Mouse (Mus musculus) lung, postnatal 0 days (tissue): ENCODE measurements at regions not wholly inside any gene's neighbourhood (a gene's known extent, or its start where the extent isn't known, plus 50 kb on each side); places are given as distances from the start of the nearest gene placed in this dataset.

Experiments
- ATAC-seq: fragments of 200-750 bp; cut with Nextera tagmentation; 2 replicates; pipeline ENCODE4 v1.8.0; 2017; ENCODE audit warnings: moderate library complexity
- DNase-seq: peaks from one replicate; pipeline ENCODE4 v3.0.0-alpha.2; 2016; ENCODE audit warnings: low spot score
- H3K27ac ChIP-seq: fragments of 300-500 bp; sonication (generic); 2 replicates; pipeline ENCODE4 v1.5.1; 2014; ENCODE audit warnings: antibody characterized with exemption, mild to moderate bottlenecking, low read length, mixed read lengths
- H3K27me3 ChIP-seq: fragments of 300-500 bp; sonication (generic); replicated peaks from 2 replicates; pipeline ENCODE4 v1.6.1; 2014; ENCODE audit warnings: low read length, mixed read lengths; ENCODE audit not compliant: insufficient read depth
- H3K36me3 ChIP-seq: fragments of 300-500 bp; sonication (generic); 2 replicates; pipeline ENCODE4 v1.6.1; 2014; ENCODE audit warnings: low read length, mixed read lengths; ENCODE audit not compliant: insufficient read depth
- H3K4me1 ChIP-seq: fragments of 300-500 bp; sonication (generic); 2 replicates; pipeline ENCODE4 v1.6.1; 2014; ENCODE audit warnings: antibody characterized with exemption, low read depth, low read length, mixed read lengths; ENCODE audit not compliant: insufficient read depth
- H3K4me2 ChIP-seq: fragments of 300-500 bp; sonication (generic); replicated peaks from 2 replicates; pipeline ENCODE4 v1.6.1; 2014; ENCODE audit warnings: low read depth, mild to moderate bottlenecking, low read length, moderate library complexity, mixed read lengths
- H3K4me3 ChIP-seq: fragments of 300-500 bp; sonication (generic); 2 replicates; pipeline ENCODE4 v1.5.1; 2014; ENCODE audit warnings: low read depth, low read length
- H3K9ac ChIP-seq: fragments of 300-500 bp; sonication (generic); replicated peaks from 2 replicates; pipeline ENCODE4 v1.6.1; 2014; ENCODE audit warnings: low read depth, mild to moderate bottlenecking
- H3K9me3 ChIP-seq: fragments of 300-500 bp; sonication (generic); 2 replicates; pipeline ENCODE4 v1.6.1; 2016; ENCODE audit warnings: low read length, mixed read lengths
- CTCF ChIP-seq: IDR thresholded peaks from 2 replicates; pipeline ENCODE4 v1.5.1; 2016; ENCODE audit warnings: antibody characterized with exemption, mild to moderate bottlenecking
- EP300 ChIP-seq: IDR thresholded peaks from 2 replicates; pipeline ENCODE4 v1.6.1; 2016; ENCODE audit warnings: antibody characterized with exemption, mild to moderate bottlenecking, control low read depth
- WGBS: fragments of 180-500 bp; shearing (Covaris S2); extraction: QIAGEN DNeasy Blood & Tissue Kit; methylation state at CpG from one replicate; pipeline ENCODE4 v1.1.7; 2014; 5-methylcytosine and 5-hydroxymethylcytosine counted together

GRCm38 (mm10) chr7:88940196-88940595 lies 463.8 kb downstream of the Tmem135 start:
- TF ChIP-seq CTCF (no peak), EP300 (no peak)
- no peaks in the 10 kb centered on the region for H3K27me3 ChIP-seq
- no peak overlapping the region for H3K4me3 ChIP-seq
- 83% methylated on average over 2 of the region's 2 CpGs for WGBS
- ATAC-seq (no peak), DNase-seq (no peak)
- H3K9me3 ChIP-seq = no peaks in the 10 kb centered on the region
- H3K36me3 ChIP-seq = no peaks in the 10 kb centered on the region
- no peak overlapping the region for H3K9ac ChIP-seq
- no peak overlapping the region for H3K4me2 ChIP-seq
- no peak overlapping the region for H3K27ac ChIP-seq
- H3K4me1 ChIP-seq = no peaks in the 10 kb centered on the region

DNA sequence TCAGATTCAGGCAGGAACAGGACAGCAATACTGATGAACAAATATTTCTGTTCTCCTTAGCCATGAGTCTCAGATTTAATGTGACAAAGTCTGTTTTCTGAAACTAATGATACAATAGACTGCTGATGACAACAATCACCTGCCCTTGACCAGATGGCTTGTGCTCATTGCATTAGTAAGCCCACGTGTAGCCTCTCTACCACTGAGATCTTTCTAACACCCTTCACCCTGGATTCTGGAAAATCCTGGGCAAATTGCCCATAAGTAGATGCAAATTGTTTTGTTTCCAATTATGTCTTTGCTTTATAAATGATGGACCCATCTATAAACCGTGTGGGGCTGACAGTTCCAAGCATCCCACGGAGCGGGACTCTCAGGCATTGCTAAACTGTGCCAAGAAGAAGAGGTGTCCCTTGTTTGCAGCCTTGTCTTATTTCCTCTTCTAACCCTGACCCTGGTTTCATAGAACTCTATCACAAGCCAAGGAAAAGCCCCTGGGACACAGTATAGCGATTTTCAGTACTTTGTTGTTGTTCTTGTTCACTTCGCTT lies 475.7 kb downstream of the Tmem135 start:
- Histone ChIP-seq H3K4me2 (no peak overlapping the region), H3K4me3 (no peak overlapping the region), H3K36me3 (no peaks in the 10 kb centered on the region), H3K4me1 (no peaks in the 10 kb centered on the region), H3K9me3 (no peaks in the 10 kb centered on the region), H3K27me3 (no peaks in the 10 kb centered on the region), H3K27ac (no peak overlapping the region), H3K9ac (no peak overlapping the region)
- TF ChIP-seq EP300 (no peak), CTCF (no peak)
- ATAC-seq = no peak
- WGBS = 60% methylated on average over 6 of the region's 6 CpGs
- DNase-seq = peak; percentile 4
